Mouse (Mus musculus) hindbrain, embryonic 14.5 days (tissue): ENCODE data around the gene Slc25a45. TPM values are rescaled to one million over a fixed set of nuclear protein-coding genes. Genes with fewer than 3 reads are reported as not detected.
A peak's percentile ranks its signal among the peaks of the same experiment; 100 is the strongest.

Source experiments
- ATAC-seq: fragments of 200-750 bp; cut with Nextera tagmentation; 2 replicates; pipeline ENCODE4 v1.8.0; 2017; ENCODE audit warnings: moderate number of reproducible peaks, mild to moderate bottlenecking, moderate TSS enrichment, moderate library complexity; ENCODE audit not compliant: low FRiP score
- DNase-seq: peaks from one replicate; pipeline ENCODE4 v3.0.0-alpha.2; 2015; ENCODE audit warnings: low spot score
- H3K27ac ChIP-seq: fragments of 300-500 bp; sonication (generic); 2 replicates; pipeline ENCODE4 v1.5.1; 2014; ENCODE audit warnings: mild to moderate bottlenecking, moderate library complexity
- H3K27me3 ChIP-seq: fragments of 300-500 bp; sonication (generic); 2 replicates; pipeline ENCODE4 v1.6.1; 2014; ENCODE audit warnings: mild to moderate bottlenecking, low read length, mixed read lengths; ENCODE audit not compliant: control insufficient read depth, insufficient read depth
- H3K36me3 ChIP-seq: fragments of 300-500 bp; sonication (generic); replicated peaks from 2 replicates; pipeline ENCODE4 v1.6.1; 2014; ENCODE audit not compliant: control insufficient read depth, insufficient read depth
- H3K4me1 ChIP-seq: fragments of 300-500 bp; sonication (generic); replicated peaks from 2 replicates; pipeline ENCODE4 v1.6.1; 2014; ENCODE audit warnings: antibody characterized with exemption, low read length, mixed read lengths; ENCODE audit not compliant: control insufficient read depth, insufficient read depth
- H3K4me2 ChIP-seq: fragments of 300-500 bp; sonication (generic); replicated peaks from 2 replicates; pipeline ENCODE4 v1.6.1; 2014; ENCODE audit warnings: mild to moderate bottlenecking, moderate library complexity
- H3K4me3 ChIP-seq: fragments of 300-500 bp; sonication (generic); replicated peaks from 2 replicates; pipeline ENCODE4 v1.5.1; 2014; ENCODE audit warnings: mild to moderate bottlenecking, low read length
- H3K9ac ChIP-seq: fragments of 300-500 bp; sonication (generic); 2 replicates; pipeline ENCODE4 v1.6.1; 2014
- H3K9me3 ChIP-seq: fragments of 300-500 bp; sonication (generic); 2 replicates; pipeline ENCODE4 v1.6.1; 2016; ENCODE audit warnings: low read length; ENCODE audit not compliant: control insufficient read depth
- WGBS: fragments of 180-500 bp; shearing (Covaris S2); extraction: QIAGEN DNeasy Blood & Tissue Kit; methylation state at CpG from one replicate; pipeline ENCODE4 v1.1.7; 2014; 5-methylcytosine and 5-hydroxymethylcytosine counted together
- polyA plus RNA-seq: library from polyadenylated mRNA; unstranded; fragments of >200 nt; fragmentation: Nextera tagmentation; extraction: Ambion mirVana; gene quantifications from 2 replicates; pipeline ENCODE4 v1.2.1, GENCODE M21; 2014

The Slc25a45 gene
- 1.5 and 2.5 TPM in 2 replicates for polyA plus RNA-seq

DNA sequence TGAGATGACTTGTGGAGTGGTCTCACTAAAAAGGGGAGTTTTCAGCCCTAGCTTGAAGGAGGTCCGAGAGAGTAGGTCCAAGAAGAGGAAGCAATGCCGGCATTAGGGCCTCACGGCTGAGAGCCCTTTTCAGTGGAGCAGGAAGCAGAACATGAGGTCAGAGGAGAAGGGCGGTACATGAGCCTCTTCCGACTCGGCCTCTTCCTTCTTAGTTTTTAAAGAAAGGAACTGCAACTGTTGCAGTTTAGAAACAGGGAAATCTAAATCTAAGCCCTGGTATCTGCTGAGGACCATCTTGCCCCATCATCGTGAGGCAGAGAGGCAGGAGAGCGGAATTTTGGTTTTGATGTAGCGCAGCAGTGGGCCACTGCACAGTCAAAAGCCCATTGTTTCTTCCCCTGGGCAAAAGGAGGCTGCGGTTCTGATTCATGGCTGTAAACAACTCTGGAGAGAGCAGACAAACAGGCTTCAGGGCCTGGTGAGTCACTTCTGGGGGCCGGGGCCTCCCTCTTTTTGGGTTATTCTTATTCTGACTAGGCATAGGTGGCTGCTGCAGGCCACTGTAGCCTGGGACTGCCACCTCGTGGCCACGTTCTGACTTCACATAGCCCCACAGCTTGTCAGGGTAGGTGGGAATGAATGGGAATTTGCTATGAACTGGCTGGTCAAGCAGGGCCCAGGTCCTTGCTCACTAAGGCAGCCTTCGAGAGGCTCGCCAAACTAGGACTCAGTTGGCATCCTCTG, at the start of gene Slc25a45:
Gene Slc25a45 (plus strand): TSS at position 191 of the 744 bp plus-strand sequence.
- 0 out of 2 replicates have a peak within 1 kb of the TSS, but pooled peaks have one; percentile 0 for H3K4me3 ChIP-seq
- peaks cover 18% of the 10 kb centered on the region; the same call in 1 of the 2 replicates for H3K4me1 ChIP-seq
- H3K4me2 ChIP-seq = 0 out of 2 replicates have a peak within 1 kb of the TSS, but pooled peaks have one; percentile 17
- no peaks in the 10 kb centered on the region for H3K9me3 ChIP-seq
- ATAC-seq (peak; percentile 38; the same call in 1 of the 2 replicates), DNase-seq (peak; percentile 73)
- 44% methylated on average over 15 of the region's 15 CpGs for WGBS
- peak within 1 kb of the TSS; percentile 32; the same call in 1 of the 2 replicates for H3K27ac ChIP-seq
- H3K27me3 ChIP-seq = no peaks in the 10 kb centered on the region
- H3K9ac ChIP-seq = 0 out of 2 replicates have a peak within 1 kb of the TSS, but pooled peaks have one; percentile 16
- 0 out of 2 replicates have a peak, but pooled peaks cover 3% of the 10 kb centered on the region for H3K36me3 ChIP-seq

DNA sequence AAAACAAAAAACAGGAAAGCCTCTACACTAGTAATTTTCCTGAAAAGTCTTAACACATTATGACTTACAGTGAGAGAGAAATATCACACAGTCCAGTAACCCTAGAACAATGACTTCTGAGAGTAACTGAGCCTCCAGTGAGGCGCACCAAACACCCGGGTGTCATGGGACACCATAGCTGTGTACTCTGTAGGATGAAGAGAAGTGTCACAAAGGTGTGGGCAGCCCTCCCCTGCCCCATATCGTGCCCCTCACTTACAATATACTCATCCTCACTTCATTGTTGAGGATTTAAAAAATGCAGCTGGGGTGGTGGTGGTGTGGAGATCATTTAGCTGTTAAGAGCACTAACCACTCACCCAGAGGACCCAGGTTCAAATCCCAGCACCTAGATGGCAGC, 49.5 kb upstream of the Slc25a45 start:
- H3K36me3 ChIP-seq = no peaks in the 10 kb centered on the region
- no peak overlapping the region for H3K9ac ChIP-seq
- 88% methylated on average over 3 of the region's 3 CpGs for whole genome bisulfite sequencing
- H3K27me3 ChIP-seq = no peaks in the 10 kb centered on the region
- H3K9me3 ChIP-seq = no peaks in the 10 kb centered on the region
- DNase-seq = no peak
- peaks cover 4% of the 10 kb centered on the region for H3K4me1 ChIP-seq
- no peak overlapping the region for H3K4me3 ChIP-seq
- H3K27ac ChIP-seq = no peak overlapping the region
- ATAC-seq = no peak
- H3K4me2 ChIP-seq = no peak overlapping the region

DNA sequence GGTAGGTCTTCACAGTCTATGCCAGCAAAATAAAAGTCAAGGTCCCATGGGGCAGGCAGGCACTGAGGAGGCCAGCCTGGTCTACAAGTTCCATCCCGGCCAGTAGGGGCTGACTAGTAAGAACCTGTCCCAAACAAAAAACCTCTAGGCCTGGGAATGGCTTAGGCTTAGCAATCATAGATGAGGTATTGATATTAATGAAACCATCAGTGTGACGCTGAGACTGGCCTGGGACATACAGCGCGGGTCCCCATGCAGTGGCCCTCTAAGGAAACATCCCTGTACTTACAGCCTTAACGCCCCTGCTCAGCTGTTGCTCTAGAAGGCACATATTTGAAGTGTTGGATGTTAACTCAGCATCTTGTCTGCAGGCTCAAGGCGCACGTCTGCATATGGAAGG, 48.7 kb upstream of the Slc25a45 start:
- ATAC-seq (no peak), DNase-seq (no peak)
- 91% methylated on average over 7 of the region's 7 CpGs for WGBS
- Histone ChIP-seq H3K4me1 (no peaks in the 10 kb centered on the region), H3K4me2 (no peak overlapping the region), H3K9me3 (no peaks in the 10 kb centered on the region), H3K27me3 (no peaks in the 10 kb centered on the region), H3K4me3 (no peak overlapping the region), H3K9ac (no peak overlapping the region), H3K36me3 (no peaks in the 10 kb centered on the region), H3K27ac (no peak overlapping the region)

DNA sequence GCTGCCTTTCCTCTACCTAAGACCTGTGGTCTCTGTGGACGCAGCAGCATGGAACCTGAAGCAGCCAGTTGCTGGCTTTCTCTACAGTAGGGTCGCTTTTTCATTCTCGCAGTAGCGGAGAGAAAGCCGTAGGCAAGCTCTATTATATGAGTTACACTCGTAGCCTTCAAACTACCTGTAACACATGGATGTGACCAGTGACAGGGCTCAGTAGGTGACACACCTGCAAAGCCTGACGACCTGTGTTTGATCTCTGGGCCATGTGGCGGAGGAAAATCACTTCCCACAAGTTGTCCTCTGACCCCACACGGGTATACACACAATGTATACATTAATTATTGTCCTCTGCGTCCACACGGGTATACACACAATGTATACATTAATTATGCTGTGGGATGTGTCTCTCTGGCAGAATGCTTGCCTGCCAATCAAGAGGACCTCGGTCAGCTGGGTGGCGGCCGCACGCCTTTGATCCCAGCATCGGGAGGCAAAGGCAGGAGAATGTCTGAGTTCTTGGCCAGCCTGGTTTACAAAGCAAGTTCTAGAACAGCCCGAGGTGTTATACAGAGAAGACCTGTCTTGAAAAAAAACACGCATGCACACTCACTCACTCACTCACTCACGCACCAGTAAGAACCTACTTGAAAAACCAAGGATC, 47.5 kb upstream of the Slc25a45 start:
- DNase-seq (no peak), ATAC-seq (no peak)
- Histone ChIP-seq H3K27ac (no peak overlapping the region), H3K4me1 (no peaks in the 10 kb centered on the region), H3K4me3 (no peak overlapping the region), H3K4me2 (no peak overlapping the region), H3K9me3 (no peaks in the 10 kb centered on the region), H3K9ac (no peak overlapping the region), H3K27me3 (no peaks in the 10 kb centered on the region), H3K36me3 (no peaks in the 10 kb centered on the region)
- 70% methylated on average over 19 of the region's 19 CpGs for WGBS

DNA sequence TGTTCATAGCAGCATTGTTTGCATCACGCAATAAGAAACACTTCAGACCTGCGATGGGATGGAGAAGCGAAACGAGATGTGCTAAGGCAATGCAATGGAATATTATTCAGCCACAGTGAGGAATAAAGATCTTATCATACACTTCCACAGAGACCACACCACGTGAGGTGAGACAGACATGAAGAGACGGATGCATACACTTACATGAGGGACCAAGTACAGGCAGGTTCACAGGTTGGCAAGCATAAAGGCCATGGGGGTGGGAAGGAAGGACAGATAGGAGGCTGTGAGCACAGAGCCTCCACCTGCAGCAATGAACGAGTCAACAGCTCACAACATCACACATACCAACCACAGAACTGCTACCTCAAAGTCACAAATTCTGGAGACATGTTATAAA, 46.8 kb upstream of the Slc25a45 start:
- no peak overlapping the region for H3K4me2 ChIP-seq
- H3K4me3 ChIP-seq = no peak overlapping the region
- H3K27ac ChIP-seq = no peak overlapping the region
- no peak for DNase-seq
- no peaks in the 10 kb centered on the region for H3K4me1 ChIP-seq
- H3K9ac ChIP-seq = no peak overlapping the region
- 92% methylated on average over 7 of the region's 7 CpGs for WGBS
- H3K36me3 ChIP-seq = no peaks in the 10 kb centered on the region
- no peaks in the 10 kb centered on the region for H3K9me3 ChIP-seq
- no peak for ATAC-seq
- H3K27me3 ChIP-seq = no peaks in the 10 kb centered on the region

DNA sequence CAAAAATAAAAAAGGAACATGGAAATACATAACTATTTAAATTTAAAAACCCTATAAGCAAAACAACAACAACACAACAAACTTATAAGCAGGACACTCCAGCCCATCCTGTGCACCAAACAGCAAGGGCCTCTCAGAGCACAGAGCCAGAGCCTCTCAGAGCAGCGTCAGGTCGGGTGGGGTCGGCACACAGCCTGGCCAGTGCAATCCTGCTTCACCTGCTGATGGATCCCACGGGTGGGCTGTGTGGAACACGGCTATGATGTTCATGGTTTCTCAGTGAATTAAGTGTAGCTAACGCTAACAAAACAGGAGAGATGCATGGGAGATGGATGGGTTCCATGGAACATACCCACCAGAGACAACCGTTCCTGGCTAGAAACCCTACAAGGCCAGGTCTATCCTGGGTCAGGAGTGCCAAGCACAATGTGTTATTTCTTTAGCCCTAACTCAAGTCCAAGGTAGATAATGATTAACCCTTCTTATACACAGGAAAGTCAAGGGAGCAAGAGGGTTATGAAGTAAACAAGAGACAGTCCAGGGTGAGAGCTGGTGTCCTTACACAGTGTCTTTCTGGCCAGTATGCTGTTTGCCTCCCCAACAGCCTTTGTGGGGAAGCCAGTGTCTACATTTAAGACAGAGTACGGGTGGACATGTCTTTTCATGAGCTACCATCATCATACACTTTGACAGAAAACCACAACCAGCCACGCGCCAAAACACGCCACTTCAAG, 46.2 kb upstream of the Slc25a45 start:
- Histone ChIP-seq H3K4me2 (no peak overlapping the region), H3K36me3 (no peaks in the 10 kb centered on the region), H3K4me3 (no peak overlapping the region), H3K9ac (no peak overlapping the region), H3K27ac (no peak overlapping the region), H3K9me3 (no peaks in the 10 kb centered on the region), H3K4me1 (no peaks in the 10 kb centered on the region), H3K27me3 (no peaks in the 10 kb centered on the region)
- no peak for DNase-seq
- no peak for ATAC-seq
- 94% methylated on average over 11 of the region's 11 CpGs for WGBS

DNA sequence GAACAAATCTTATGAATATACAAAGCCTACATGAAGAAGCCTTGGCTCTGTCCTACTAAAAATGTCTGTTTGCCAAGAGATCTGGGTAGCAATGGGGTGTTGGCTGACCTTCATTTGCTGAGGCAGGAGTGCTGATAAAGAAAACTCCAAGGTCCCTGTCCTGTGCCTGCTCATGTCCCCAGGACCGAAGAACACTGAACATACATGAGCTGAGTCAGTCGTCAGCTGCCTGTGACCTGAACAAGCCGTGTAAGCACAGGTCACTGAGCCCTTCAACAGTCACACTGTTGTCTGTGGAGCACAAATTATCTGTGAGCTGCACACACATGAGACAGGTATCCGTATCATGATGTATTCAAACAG, 45.7 kb upstream of the Slc25a45 start:
- H3K4me1 ChIP-seq = no peaks in the 10 kb centered on the region
- H3K4me3 ChIP-seq = no peak overlapping the region
- ATAC-seq (no peak), DNase-seq (no peak)
- H3K36me3 ChIP-seq = no peaks in the 10 kb centered on the region
- H3K9ac ChIP-seq = no peak overlapping the region
- WGBS = 91% methylated on average over 4 of the region's 4 CpGs
- H3K27ac ChIP-seq = no peak overlapping the region
- H3K27me3 ChIP-seq = no peaks in the 10 kb centered on the region
- no peak overlapping the region for H3K4me2 ChIP-seq
- H3K9me3 ChIP-seq = no peaks in the 10 kb centered on the region

DNA sequence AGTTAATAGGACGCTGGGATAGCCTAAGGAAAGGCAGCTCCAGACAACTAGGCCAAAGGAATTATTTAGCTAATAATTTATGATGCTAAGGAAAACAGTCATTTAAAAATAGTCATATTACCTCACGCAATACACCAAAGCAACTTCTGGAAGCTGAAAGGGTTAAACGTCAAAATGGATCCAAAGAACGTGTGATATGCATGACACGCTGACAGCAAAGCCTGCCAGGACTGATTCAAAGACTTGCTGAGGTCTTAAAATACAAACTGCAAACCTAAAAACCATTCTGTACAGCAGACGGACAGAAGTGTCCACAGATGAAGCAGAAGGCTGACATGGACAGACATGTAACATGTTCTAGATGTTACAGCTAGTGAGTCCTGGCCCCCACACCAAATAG, 45.3 kb upstream of the Slc25a45 start:
- Histone ChIP-seq H3K4me1 (no peaks in the 10 kb centered on the region), H3K9me3 (no peaks in the 10 kb centered on the region), H3K36me3 (no peaks in the 10 kb centered on the region), H3K4me3 (no peak overlapping the region), H3K9ac (no peak overlapping the region), H3K27me3 (no peaks in the 10 kb centered on the region), H3K4me2 (no peak overlapping the region), H3K27ac (no peak overlapping the region)
- whole genome bisulfite sequencing = 83% methylated on average over 6 of the region's 6 CpGs
- DNase-seq (no peak), ATAC-seq (no peak)
